Mouse (Mus musculus) midbrain, embryonic 11.5 days (tissue): ENCODE data around the gene Emc10. TPM values are rescaled to one million over a fixed set of nuclear protein-coding genes. Genes with fewer than 3 reads are reported as not detected.

Experiments
- ATAC-seq: fragments of 200-750 bp; cut with Nextera tagmentation; 2 replicates; pipeline ENCODE4 v1.8.0; 2017; ENCODE audit warnings: moderate TSS enrichment, moderate library complexity; ENCODE audit not compliant: low FRiP score
- DNase-seq: peaks from one replicate; pipeline ENCODE4 v3.0.0; 2015; ENCODE audit warnings: low spot score; ENCODE audit errors: missing footprints
- H3K27ac ChIP-seq: fragments of 300-500 bp; sonication (generic); 2 replicates; pipeline ENCODE4 v1.5.1; 2014; ENCODE audit warnings: low read depth, low read length
- H3K27me3 ChIP-seq: fragments of 300-500 bp; sonication (generic); 2 replicates; pipeline ENCODE4 v1.6.1; 2014; ENCODE audit warnings: mild to moderate bottlenecking, low read length, moderate library complexity, mixed read lengths; ENCODE audit not compliant: control insufficient read depth, insufficient read depth
- H3K36me3 ChIP-seq: fragments of 300-500 bp; sonication (generic); 2 replicates; pipeline ENCODE4 v1.6.1; 2014; ENCODE audit warnings: mild to moderate bottlenecking, low read length, moderate library complexity, mixed read lengths; ENCODE audit not compliant: control insufficient read depth, insufficient read depth
- H3K4me1 ChIP-seq: fragments of 300-500 bp; sonication (generic); 2 replicates; pipeline ENCODE4 v1.6.1; 2014; ENCODE audit warnings: low read length; ENCODE audit not compliant: control insufficient read depth, insufficient read depth
- H3K4me2 ChIP-seq: fragments of 300-500 bp; sonication (generic); 2 replicates; pipeline ENCODE4 v1.6.1; 2014; ENCODE audit warnings: mild to moderate bottlenecking, moderate library complexity
- H3K4me3 ChIP-seq: fragments of 300-500 bp; sonication (generic); 2 replicates; pipeline ENCODE4 v1.5.1; 2014; ENCODE audit warnings: low read depth, low read length
- H3K9ac ChIP-seq: fragments of 300-500 bp; sonication (generic); 2 replicates; pipeline ENCODE4 v1.6.1; 2014; ENCODE audit warnings: low read length
- H3K9me3 ChIP-seq: fragments of 300-500 bp; sonication (generic); 2 replicates; pipeline ENCODE4 v1.6.1; 2016; ENCODE audit warnings: low read length; ENCODE audit not compliant: control insufficient read depth
- WGBS: fragments of 180-500 bp; shearing (Covaris S2); extraction: QIAGEN DNeasy Blood & Tissue Kit; methylation state at CpG from one replicate; pipeline ENCODE4 v1.1.7; 2014; 5-methylcytosine and 5-hydroxymethylcytosine counted together
- polyA plus RNA-seq: library from polyadenylated mRNA; unstranded; fragments of >200 nt; fragmentation: Nextera tagmentation; extraction: Ambion mirVana; gene quantifications from 2 replicates; pipeline ENCODE4 v1.2.1, GENCODE M21; 2014

Gene Emc10
- polyA plus RNA-seq, 1 experiment from 2014 or later, result 99.3 TPM

GRCm38 (mm10) chr7:44469677-44470675 is 26.4 kb downstream of the Emc10 start:
- DNase-seq (peak; percentile 81), ATAC-seq (no peak)
- Histone ChIP-seq H3K4me1 (peaks cover 24% of the 10 kb centered on the region), H3K4me3 (no peak overlapping the region), H3K27me3 (no peaks in the 10 kb centered on the region), H3K9ac (no peak overlapping the region), H3K27ac (peak overlapping the region; percentile 16; the same call in 1 of the 2 replicates), H3K36me3 (no peaks in the 10 kb centered on the region), H3K9me3 (no peaks in the 10 kb centered on the region), H3K4me2 (no peak overlapping the region)
- WGBS, result 93% methylated on average over 16 of the region's 16 CpGs

GRCm38 (mm10) chr7:44468644-44469285 is 27.6 kb downstream of the Emc10 start:
- Histone ChIP-seq H3K4me1 (peaks cover 28% of the 10 kb centered on the region), H3K27ac (peak overlapping the region; percentile 79), H3K4me3 (peak overlapping the region; percentile 55), H3K9ac (peak overlapping the region; percentile 72; the same call in 1 of the 2 replicates), H3K9me3 (no peaks in the 10 kb centered on the region), H3K36me3 (no peaks in the 10 kb centered on the region), H3K4me2 (peak overlapping the region; percentile 67), H3K27me3 (no peaks in the 10 kb centered on the region)
- WGBS, result 62% methylated on average over 15 of the region's 15 CpGs
- ATAC-seq, result no peak
- DNase-seq, result peak; percentile 83

- DNase-seq, result peak; percentile 98
These were observed 28.4 kb downstream of the Emc10 start, which contains the start of gene Josd2 for GRCm38 (mm10) chr7:44467811-44468411. Gene Josd2 (plus strand): TSS chr7:44467980.

GRCm38 (mm10) chr7:44466888-44467311 is 29.4 kb downstream of the Emc10 start:
- no peak for ATAC-seq
- Histone ChIP-seq H3K9ac (peak overlapping the region; percentile 9; the same call in 1 of the 2 replicates), H3K4me3 (no peak overlapping the region), H3K4me2 (no peak overlapping the region; the same call in 1 of the 2 replicates), H3K9me3 (no peaks in the 10 kb centered on the region), H3K27me3 (peaks cover 5% of the 10 kb centered on the region), H3K27ac (no peak overlapping the region; the same call in 1 of the 2 replicates), H3K4me1 (peaks cover 31% of the 10 kb centered on the region), H3K36me3 (peaks cover 11% of the 10 kb centered on the region)
- WGBS, result 86% methylated on average over 16 of the region's 16 CpGs
- peak; percentile 81 for DNase-seq

More at GRCm38 (mm10) chr7:44467811-44468411, 28.4 kb downstream of the Emc10 start, which contains the start of gene Josd2:
- Histone ChIP-seq H3K36me3 (peaks cover 5% of the 10 kb centered on the region; the same call in 1 of the 2 replicates), H3K4me3 (peak within 1 kb of the TSS; percentile 55), H3K9me3 (no peaks in the 10 kb centered on the region), H3K27ac (peak within 1 kb of the TSS; percentile 79), H3K9ac (peak within 1 kb of the TSS; percentile 72), H3K27me3 (no peaks in the 10 kb centered on the region), H3K4me1 (peaks cover 28% of the 10 kb centered on the region), H3K4me2 (peak within 1 kb of the TSS; percentile 67)
- peak; percentile 94 for ATAC-seq
- under 1% methylated on average over 42 of the region's 42 CpGs for WGBS

- peaks cover 31% of the 10 kb centered on the region for H3K4me1 ChIP-seq
- no peak for ATAC-seq
- no peak overlapping the region for H3K27ac ChIP-seq
- H3K4me3 ChIP-seq, result no peak overlapping the region
- 78% methylated on average over 10 of the region's 10 CpGs for WGBS
- peaks cover 12% of the 10 kb centered on the region for H3K27me3 ChIP-seq
- no peaks in the 10 kb centered on the region for H3K9me3 ChIP-seq
- H3K36me3 ChIP-seq, result peaks cover 17% of the 10 kb centered on the region
- H3K4me2 ChIP-seq, result no peak overlapping the region
- H3K9ac ChIP-seq, result no peak overlapping the region
- peak; percentile 81 for DNase-seq
These were observed 30.1 kb downstream of the Emc10 start for GRCm38 (mm10) chr7:44466006-44466887.

GRCm38 (mm10) chr7:44465111-44465510 is 31.2 kb downstream of the Emc10 start, which contains the start of gene Aspdh:
Gene Aspdh (plus strand): TSS chr7:44465391.
- Histone ChIP-seq H3K4me1 (peaks cover 31% of the 10 kb centered on the region), H3K9ac (no peak within 1 kb of the TSS), H3K27ac (0 out of 2 replicates have a peak within 1 kb of the TSS, but pooled peaks have one; percentile 0), H3K4me3 (no peak within 1 kb of the TSS), H3K27me3 (peaks cover 17% of the 10 kb centered on the region), H3K36me3 (peaks cover 18% of the 10 kb centered on the region), H3K9me3 (no peaks in the 10 kb centered on the region), H3K4me2 (no peak within 1 kb of the TSS)
- DNase-seq (peak; percentile 81), ATAC-seq (no peak)
- WGBS, result 42% methylated on average over 2 of the region's 2 CpGs

- ATAC-seq (no peak), DNase-seq (peak; percentile 85)
- Histone ChIP-seq H3K36me3 (peaks cover 18% of the 10 kb centered on the region), H3K4me2 (no peak overlapping the region), H3K4me1 (peaks cover 31% of the 10 kb centered on the region), H3K4me3 (no peak overlapping the region), H3K27ac (0 out of 2 replicates have a peak overlapping the region, but pooled peaks have one; percentile 0), H3K9ac (no peak overlapping the region), H3K27me3 (peaks cover 17% of the 10 kb centered on the region), H3K9me3 (no peaks in the 10 kb centered on the region)
- 21% methylated on average over 4 of the region's 4 CpGs for WGBS
These were observed 31.8 kb downstream of the Emc10 start for GRCm38 (mm10) chr7:44464511-44464910.
